Mouse (Mus musculus) kidney, adult 10 weeks (tissue): ENCODE measurements around the gene Foxred2. TPM values are rescaled to one million over a fixed set of nuclear protein-coding genes. Genes with fewer than 3 reads are reported as not detected.

ENCODE experiments used
- polyA plus RNA-seq: library from polyadenylated mRNA; stranded (reverse); fragments of 350-450 nt; fragmentation: Illumina TruSeq; extraction: RNeasy Lipid Tissue Mini Kit (QIAGEN cat#74804); gene quantifications from one replicate; pipeline ENCODE4 v1.2.3, GENCODE M21; 2014; ENCODE audit warnings: low read depth, low replicate concordance

Gene Foxred2
- 3.2 TPM for polyA plus RNA-seq

DNA sequence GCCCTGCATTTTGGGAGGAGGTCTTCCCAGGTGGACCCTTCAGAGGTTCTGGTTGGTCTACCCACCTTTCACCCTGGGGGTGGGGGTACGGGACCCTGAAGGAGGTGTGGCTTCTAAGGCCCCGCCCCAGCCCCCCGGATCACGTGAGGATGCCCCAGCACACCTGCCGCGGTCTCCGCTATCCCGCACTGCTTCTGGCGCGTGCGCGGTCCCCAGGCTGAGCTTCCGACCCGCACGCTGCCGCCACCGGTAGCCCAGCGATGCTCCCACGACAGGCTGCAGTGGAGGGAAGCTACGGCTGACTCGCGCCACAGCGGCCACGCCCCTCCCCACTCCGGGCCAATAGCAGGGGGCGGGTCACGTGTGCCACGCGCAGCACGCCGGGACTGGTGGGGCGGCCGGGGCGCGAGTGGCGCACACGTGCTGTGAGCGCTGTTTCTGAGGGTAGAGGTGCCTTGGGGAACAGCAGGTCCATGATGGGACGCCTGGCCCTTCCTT is at the start of gene Foxred2:
Gene Foxred2 (minus strand): TSS at position 319 of the 498 bp plus-strand sequence.

DNA sequence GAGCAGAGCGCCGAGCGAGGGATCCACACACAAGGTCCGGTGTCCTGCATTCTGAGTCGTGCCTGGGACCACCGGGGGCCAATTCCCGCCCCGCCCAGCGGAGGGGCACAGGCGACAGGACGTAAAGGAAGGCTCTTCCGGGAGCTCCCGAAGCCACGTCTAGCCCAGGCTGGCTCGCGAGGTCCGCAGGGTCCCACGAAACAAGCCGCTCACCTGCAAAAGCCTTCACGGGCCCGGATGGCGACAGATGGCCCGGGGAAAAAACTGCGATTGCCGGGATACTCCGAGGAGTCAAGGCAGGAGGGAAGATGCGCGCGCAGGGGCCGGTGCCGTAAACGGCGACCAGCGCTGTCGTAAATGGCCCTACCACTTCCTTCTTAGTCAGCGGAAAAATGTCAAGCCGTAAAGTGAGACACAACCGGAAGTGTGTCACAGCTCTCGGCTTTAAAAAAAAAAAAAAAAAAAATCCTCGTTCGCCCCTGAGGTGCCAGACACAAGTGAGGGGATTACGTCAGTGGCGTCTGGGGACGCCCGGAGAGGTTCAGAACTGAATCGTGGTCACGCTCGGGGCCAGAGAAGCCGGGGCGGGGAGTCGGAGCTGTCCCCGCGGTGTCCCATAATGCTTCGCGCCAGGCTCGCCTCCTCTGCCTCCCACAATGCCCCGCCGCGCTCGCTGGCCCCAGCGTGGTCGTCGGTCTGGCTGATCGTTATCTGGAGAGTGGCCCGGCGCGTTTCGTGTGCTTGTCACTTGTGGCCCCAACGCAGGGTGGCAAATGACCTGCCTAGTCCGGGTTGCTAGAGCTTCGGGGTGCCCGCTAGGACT is 14.2 kb upstream of the Foxred2 start, which contains the start of gene Eif3d:
Gene Eif3d (minus strand): TSS at position 344 of the 823 bp plus-strand sequence.

DNA sequence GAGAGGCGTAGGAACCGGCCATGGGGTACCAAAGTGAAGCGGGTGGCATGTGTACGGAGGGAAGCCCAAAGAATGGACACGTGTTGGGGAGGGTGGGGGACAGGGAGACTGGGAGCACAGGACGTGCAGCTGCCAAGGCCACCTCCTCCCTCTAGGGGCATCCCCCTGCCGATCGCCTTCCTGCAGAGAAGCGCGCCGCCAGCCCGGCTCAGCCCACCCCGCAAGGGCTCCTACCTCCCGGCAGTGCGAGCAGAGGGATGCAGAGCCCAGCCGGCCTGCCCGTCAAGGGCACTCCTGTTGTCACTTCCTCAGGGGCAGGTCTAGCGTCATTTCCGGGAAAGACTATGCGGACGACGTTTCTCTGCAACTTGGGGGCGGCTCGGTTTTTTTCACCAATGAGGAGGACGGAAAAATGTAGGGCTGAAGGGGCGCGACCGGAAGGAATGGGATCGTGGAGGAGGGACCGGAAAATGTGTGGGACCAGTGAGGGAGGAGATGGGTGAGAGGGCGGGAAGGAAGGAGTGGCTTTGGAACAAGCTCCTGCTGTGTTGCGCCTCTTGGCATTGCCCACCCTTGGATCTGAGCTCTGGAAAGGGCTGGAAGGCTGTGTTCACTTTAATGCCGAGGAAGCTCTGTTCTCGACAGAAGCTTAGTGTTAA is 27.7 kb downstream of the Foxred2 start, which contains the start of gene Txn2:
Gene Txn2 (minus strand): TSS at position 334 of the 659 bp plus-strand sequence.

Other genes with a start within 250 kb of the Foxred2 start
- gene Apol9b, start 227.7 kb downstream of the Foxred2 start, polyA plus RNA-seq: not detected
- gene Apol8, start 199.7 kb downstream of the Foxred2 start, polyA plus RNA-seq: not detected
- 7.6 TPM for gene Myh9, start 114.5 kb downstream of the Foxred2 start, polyA plus RNA-seq
- 71.3 TPM for gene Txn2, start 27.7 kb downstream of the Foxred2 start, polyA plus RNA-seq
- 15.1 TPM for gene Eif3d, start 14.1 kb upstream of the Foxred2 start, polyA plus RNA-seq
- gene Cacng2, start 163.3 kb upstream of the Foxred2 start, polyA plus RNA-seq: not detected
- 5.6 TPM for gene Ift27, start 217.4 kb upstream of the Foxred2 start, polyA plus RNA-seq
- 11.3 TPM for gene Pvalb, start 249.7 kb upstream of the Foxred2 start, polyA plus RNA-seq